Mouse (Mus musculus) ovary, postnatal 10 days (tissue): Measurements from ENCODE around the gene Inhba.

Source experiments
- DNase-seq: peaks from one replicate; pipeline ENCODE4 v3.0.0; 2022; ENCODE audit warnings: low spot score

The Inhba gene

DNA sequence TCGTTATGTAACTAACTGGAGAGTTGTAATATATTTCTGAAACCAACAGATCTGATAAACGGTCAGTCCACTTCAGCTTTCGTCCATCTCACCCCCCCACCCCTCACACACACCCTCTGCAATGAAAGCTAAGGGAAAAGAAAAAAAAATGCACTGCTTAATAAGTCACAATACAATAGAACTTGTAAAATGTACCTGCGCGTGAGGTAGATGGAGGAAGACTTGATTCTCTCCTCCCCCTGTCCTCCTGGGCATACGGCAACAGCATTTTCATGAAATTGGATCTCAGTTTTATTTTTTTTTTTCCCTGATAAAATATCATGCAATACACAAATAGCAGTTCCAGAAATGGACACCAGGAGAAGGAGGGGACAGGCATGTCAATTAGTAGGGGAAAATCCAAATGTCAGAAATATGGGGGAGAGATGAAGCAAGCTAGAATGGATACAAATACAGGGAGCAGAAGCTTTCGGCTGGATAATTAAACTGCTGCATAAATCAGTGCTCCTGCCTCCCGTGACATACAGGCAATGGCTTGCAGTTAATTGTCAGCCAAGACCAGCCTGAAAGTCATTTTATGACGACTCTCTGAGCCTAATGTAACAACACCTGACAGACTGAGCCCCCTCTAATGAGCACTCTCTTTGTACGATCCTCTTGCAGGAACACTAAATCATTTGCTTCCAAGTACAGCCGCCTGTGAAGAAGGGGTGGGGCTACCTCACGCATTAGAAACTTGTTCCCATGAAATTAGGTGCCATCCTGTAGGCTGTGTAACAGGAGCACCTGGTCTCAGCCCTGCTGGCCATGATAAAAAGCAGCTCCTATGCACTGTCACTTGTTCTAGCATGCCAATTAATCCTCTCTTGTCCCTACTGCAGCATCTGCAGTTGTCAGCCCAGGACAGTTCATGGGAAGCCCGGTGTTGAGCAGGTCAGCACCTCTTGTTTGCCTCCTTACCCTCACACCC lies 11.7 kb downstream of the Inhba start:
- no peak for DNase-seq

DNA sequence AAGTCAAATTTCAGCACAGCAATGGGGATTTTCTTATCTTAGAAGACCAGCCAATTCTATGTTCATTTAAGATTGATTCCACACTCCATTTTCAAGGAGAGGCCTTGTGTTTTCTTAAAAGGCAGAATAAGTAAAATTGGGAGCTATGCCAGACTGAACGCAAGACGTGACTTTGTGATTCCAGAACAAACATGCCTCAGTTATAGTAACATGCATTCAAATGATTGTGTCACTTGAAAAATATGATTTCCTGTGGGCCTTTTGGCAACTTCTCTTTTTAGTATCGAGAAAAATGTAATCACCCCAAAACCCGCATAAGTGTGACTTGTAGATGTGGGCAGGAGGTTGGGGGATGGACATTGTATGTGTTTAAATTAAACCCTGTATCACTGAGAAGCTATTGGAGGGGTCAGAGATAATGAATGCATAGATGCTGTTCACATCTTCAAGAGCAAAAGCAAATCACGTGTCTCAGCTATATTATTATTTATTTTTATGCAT lies 19.0 kb downstream of the Inhba start:
- no peak for DNase-seq

DNA sequence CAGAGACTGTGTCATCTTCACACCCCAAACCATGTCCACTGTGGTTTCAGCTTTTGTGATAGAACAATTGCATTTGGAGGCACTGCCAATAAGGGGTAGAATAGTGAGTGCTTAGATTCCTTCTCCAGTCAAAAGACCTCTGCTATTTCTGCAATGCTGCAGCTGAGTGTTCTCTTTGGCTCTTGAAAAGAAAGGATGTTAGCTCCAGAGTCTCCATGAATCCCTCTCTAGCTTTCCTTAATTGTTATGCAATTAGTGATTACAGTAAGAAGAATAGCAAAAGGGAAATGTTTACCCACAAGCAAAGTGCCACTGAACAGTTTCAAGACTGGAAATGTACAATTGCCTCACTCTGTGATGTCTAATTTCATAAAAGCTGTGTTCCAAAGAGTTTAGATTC lies 20.8 kb downstream of the Inhba start:
- no peak for DNase-seq

DNA sequence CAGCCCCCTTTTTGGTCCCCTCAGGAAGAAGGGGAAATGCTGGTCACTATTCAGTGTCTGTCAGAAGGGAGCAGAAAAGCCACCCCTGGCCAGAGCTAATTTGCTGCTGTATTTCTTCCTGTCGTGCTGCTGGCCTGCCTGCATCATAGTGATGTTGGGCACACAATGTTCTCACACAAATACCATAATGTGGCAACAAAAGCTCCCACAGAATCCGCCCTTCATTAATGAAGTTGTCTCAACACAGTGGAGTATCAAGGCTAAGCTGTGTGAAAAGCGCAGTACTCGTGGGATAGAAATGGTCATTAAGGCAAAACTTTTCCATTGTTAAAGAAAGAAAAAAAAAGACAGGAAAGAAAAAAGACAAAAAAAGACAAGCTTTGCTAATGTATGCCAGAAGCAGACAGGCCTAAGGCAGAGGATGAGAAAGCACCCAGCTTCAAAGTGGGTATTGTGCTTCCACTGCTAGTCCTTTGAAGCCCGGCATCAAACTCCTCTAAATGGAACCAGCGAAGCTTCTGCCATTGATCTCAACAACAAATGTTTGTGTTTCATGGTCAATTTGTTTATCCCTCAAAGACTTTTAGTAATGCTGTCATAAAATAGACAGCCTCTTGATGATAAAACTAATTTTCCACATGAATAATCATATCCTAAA lies 21.4 kb downstream of the Inhba start:
- DNase-seq, result no peak

DNA sequence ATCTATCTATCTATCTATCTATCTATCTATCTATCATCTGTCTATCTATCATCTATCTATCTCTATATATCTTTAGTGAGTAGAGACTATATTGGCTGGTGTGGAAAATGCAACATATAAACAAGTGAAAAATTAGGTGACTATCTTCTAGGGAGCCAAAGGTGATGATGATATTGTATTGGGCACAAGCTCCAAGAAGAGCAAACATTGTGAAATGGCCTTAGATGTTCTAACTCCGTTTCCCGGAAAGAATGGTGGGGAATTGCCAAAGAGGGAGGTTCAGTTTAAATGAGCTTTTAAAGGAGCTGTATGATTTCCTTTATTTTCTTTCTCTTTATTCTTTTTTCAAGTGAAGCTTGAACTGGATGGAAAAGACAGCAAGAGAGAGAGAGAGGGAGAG lies 57.4 kb downstream of the Inhba start:
- DNase-seq, result no peak

DNA sequence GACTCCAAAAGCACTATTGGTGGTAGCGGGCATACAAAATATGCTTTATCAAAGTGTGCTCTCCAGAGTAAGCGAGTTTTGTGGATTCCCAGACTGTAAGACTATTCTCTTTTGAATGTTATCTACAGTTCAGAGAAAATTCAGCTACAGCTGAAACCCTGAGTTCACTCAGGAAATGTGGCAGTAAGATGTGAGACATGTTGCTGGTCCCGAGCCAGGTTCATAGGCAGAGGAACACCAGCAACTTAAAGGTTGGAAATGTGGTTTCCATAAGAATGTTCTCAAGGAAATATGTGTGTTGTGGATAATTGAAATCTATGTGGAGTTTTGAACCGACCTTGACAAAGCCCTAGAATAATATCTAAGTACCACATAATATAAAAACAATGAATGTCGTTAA lies 65.6 kb downstream of the Inhba start:
- no peak for DNase-seq

DNA sequence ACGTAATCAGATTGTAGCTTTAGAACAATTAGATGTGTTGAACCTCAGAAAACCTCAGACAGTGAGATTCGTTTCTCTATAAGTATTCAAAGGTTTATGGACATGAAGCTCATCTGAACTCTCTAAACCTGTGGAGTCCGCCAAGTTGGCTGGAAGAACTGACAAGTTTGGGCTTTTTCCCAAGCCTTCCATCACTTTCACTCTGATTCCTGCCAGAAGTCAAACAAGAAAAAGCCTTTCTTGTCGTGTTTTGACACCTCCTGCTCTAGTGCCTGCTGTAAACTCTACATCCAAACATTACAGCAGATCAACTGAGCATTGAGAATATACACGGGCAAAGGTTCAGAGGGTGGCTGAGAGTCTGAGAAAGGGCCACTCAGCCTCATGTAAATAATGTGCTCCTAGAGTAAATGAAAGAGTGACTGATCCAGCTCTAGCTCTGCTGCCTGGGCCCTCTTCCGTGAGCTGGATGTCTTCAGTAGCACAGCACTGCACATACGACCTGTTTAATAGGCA lies 66.6 kb downstream of the Inhba start:
- no peak for DNase-seq

DNA sequence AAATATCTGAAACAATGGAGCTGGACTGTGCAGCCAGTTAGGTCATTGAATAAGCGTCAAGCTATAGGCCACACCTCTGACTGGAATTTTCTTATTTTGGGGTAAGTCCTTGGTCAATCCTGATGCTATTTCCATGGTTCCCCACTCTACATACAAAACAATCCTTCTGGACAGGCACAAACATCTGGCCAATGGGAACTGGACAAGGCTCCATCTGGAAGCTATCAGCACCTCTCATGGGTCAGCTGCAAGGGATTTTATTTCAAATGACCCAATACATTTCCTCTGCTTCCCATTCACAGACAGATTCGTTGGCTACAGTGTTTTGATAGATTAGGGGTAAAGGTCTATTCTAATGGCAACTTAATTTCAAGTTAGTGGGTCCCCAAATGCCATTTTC lies 68.6 kb downstream of the Inhba start:
- no peak for DNase-seq
